Mouse (Mus musculus) naive thymus-derived CD4-positive, alpha-beta T cell, adult 2 months (primary cell): ENCODE data around the gene Hist1h3g.

Experiments
- DNase-seq: peaks from one replicate; pipeline ENCODE4 v3.0.0-alpha.2; 2011; ENCODE audit warnings: low read depth

The Hist1h3g gene

GRCm38 (mm10) chr13:23581408-23582218 lies 46.4 kb downstream of the Hist1h3g start, which contains the start of gene Hist1h4d:
TSS of gene Hist1h4d (plus strand) at chr13:23581598.
- peak; percentile 96 for DNase-seq

- no peak for DNase-seq
Observed at GRCm38 (mm10) chr13:23582219-23583056, 47.2 kb downstream of the Hist1h3g start.

GRCm38 (mm10) chr13:23583387-23584068 lies 48.3 kb downstream of the Hist1h3g start:
- DNase-seq = no peak

- DNase-seq = peak; percentile 36
Observed at GRCm38 (mm10) chr13:23584331-23584730, 49.1 kb downstream of the Hist1h3g start.

GRCm38 (mm10) chr13:23585029-23585441 lies 49.8 kb downstream of the Hist1h3g start:
- peak; percentile 87 for DNase-seq
